Mouse (Mus musculus) A20 (cell line): Measurements from ENCODE around the gene Zfp944.
"Not testable (repeated sequence)": the region's sequence is repeated elsewhere in the genome, so short reads cannot be mapped to it uniquely, and the experiment has no call there.

ENCODE experiments used
- DNase-seq: peaks from one replicate; pipeline ENCODE4 v3.0.0-alpha.2; 2011; ENCODE audit warnings: low read depth, low spot score

Zfp944 gene

DNA sequence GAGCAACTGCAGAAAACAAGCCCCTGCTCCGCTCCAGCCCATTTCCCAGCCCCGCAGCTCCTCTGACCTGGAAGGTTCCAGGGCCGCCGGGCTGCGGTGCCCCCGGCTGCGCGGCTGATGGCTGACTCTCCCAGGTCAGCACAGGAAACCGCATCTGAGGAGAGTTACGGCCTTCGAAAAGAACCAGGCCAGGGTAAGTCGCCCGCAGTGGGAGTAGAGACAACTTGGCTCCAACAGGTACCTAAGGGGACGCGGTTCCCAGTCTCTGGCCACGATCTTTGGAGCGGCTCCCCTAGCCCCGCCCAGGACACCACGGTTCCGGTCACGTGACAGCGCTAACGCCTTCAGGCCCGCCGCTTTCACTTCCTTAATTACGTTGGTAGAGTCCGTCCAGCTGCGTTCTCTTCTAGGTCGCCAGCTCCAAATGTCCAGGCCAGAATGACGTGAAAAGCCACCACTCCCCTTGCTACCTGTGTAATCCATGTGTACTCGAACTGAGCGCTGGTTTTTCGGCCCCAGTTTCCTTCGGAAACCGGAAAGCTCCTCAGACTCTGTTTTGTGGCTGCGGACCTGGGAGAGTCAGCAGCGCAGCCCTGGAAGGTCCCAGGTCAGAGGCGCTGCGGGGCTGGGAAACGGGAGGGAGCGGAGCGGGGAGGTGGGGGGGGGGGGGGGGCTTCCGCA is at the start of gene Zfp944, which contains the start of gene Zfp758:
TSS of gene Zfp944 (minus strand) at position 300 of the 681 bp plus-strand sequence.
TSS of gene Zfp758 (plus strand) at position 353 of the 681 bp plus-strand sequence.
- DNase-seq = peak; percentile 83

DNA sequence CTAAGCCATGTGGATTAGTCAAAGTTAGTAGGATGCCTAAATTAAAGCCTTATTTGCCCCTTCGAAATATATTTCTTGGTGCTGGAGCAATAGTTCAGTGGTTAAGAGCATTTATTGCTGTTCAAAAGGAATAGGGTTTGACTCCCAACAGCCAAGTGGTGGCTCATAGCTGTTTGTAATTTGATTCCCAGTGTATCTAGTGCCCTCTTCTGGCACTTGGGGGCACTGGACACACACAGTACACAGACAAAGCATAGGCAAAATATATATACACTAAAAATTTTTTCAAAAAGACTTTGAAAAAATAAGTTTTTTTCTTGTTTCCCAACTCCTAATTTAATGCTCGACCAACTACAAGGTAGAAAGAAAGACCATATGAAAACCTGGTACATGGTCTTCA is 49.6 kb upstream of the Zfp944 start:
- DNase-seq = peak; percentile 54

DNA sequence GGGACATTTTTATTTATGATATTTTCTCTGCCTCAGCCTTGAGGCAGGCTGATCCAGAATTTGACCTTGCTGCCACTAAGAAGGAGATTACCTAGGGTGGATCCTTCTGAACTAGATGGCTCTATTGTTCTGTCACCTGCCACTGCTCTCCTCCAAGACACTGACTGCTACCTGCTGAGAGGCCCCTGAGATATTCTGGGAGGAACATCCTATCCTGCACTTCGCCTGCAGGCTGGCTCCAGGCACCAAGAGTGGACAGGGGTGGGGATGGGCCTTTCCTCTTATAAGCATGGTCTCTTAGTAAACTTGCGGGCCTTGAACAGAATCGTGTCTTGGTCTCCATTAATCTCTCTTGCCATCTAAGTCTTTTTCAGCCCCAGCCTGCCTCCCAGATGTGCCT is 2.7 kb upstream of the Zfp944 start:
- no peak for DNase-seq

DNA sequence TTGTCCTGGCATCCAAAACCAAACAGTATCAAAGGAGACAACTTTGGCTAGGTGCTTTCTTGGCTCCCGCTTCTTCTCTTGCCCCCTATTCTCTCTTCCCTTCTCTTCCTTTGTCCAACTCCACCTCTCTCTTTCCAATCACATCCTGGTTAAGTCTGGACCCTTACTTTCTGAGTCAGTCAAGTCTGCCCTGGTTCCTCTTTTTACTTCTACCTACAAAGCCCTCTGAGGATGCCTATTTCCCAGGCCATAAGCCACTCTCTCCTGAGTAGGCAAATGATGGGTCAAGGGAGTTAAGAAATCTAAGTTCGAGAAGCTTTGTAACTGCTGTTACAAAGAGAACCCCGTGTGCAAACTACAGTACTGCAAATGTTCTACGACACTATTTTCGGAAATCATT is 628 bp downstream of the Zfp944 start:
- peak; percentile 80 for DNase-seq

DNA sequence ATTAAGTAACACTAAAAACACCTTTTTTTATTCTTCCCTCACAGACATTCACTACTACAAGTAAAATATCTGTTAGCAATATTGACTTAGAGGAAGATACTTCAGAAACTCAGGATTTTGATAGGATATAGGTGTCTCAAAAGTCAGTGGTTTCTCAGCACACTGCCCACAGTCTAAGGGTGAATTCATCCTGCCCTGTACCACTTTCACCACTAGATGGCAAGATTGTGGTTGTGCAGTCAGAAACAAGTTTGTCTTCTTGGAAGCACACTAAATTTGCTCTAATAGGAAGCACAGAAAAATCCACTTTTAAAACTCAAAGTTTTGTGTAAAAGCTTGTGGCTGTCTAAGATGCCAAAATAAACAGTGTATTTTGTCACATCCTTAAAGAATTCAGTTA is 8.4 kb downstream of the Zfp944 start:
- DNase-seq = peak; percentile 58

DNA sequence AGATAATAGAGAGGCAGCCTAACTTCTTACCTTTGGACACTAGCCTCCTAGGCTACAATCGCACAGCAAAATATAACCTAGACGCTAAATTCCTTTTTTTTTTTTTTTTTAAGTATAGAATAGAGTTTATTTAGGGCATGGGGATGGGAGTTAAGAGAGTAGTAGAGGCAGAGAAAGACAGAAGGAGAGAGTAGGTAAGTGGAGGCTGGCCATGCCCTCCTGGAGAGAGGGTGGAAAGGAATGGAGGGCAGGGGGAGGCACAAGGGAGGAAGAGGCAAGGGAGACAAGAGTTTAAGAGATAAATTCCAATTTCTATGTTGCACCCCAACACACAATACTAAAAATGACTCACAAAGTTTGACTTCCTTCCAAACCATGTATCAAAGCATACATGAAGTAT is 46.0 kb downstream of the Zfp944 start:
- DNase-seq = not testable (repeated sequence)

DNA sequence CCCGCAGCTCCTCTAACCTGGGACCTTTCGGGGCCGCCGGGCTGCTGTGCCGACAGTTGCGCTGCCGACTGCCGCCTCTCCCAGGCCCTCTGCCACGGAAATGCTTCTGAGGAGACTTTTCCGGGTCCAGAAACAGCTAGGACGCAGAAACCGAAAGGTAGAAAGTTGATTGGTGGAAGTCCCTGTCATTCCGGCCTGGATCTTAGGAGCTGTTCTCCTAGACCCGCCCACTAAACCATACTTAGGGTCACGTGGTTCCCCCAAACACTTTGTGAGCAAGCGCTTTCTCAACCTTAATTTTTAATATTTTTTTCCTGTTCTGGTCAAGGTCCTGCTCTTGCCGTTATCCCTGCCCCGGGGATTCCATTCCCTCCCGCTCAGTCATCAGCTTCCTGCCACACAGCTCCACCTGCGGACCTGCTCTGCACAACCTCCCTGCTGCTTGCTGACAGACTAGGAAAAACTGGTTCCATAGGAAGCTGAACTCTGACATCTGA is 46.4 kb downstream of the Zfp944 start, which contains the start of gene CT030661.1:
TSS of gene CT030661.1 (minus strand) at position 108 of the 497 bp plus-strand sequence.
- DNase-seq = peak; percentile 92

DNA sequence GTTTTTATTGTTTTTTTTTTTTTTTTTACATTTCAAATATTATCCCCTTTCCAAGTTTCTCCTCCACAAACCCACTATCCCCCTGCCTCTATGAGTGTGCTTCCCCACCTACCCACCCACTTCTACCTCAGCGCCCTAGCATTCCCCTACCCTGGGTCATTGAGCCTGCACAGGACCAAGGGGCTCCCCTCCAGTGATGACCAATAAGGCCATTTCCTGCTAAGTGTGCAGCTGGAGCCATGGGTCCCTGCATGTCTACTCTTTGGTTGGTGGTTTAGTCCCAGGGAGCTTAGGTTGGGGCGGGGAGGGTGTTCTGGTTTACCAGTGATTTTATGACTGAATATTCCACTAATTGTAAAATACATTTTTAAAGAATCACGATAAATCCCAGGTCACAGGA is 47.0 kb downstream of the Zfp944 start:
- not testable (repeated sequence) for DNase-seq
